Mouse (Mus musculus): ENCODE measurements at regions not wholly inside any gene's neighbourhood (a gene's known extent, or its start where the extent isn't known, plus 50 kb on each side); places are given as distances from the start of the nearest gene placed in this dataset.

DNA sequence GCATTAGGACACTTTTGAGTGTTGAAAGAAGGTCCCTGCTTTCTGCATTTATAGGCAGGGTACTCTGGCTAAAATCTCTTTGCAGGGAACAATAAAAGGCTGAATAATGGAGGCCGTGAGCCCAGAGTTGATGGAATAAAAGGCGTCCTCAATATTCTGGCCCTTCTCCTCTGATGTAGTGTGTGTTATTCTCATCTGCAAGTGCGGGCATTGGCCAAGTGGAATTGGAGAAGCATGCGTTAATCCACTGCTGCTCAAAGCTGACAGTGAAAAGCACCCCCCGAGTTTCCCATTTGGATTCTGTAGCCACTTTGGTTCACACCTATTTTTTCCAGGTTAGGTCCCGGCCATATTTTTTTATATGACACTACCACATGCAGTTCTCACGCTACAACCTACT is 168.7 kb upstream of the Tbx18 start:
- no peak overlapping the region for H3K4me3 ChIP-seq (ENCODE audit: low read depth, low read length)
- H3K27me3 ChIP-seq (ENCODE audit: control insufficient read depth, insufficient read depth, low read length): no peaks in the 10 kb centered on the region
- H3K4me1 ChIP-seq (ENCODE audit: control insufficient read depth, insufficient read depth, low read length): no peaks in the 10 kb centered on the region
- H3K4me2 ChIP-seq (ENCODE audit: low read depth): no peak overlapping the region
- no peak overlapping the region for H3K27ac ChIP-seq (ENCODE audit: low read depth, low read length)
- no peak overlapping the region for H3K9ac ChIP-seq (ENCODE audit: low read length)
- WGBS: 73% methylated on average over 7 of the region's 7 CpGs
- ATAC-seq (ENCODE audit: insufficient read depth, low FRiP score, low TSS enrichment) (no peak), DNase-seq (ENCODE audit: low spot score) (no peak)
- no peaks in the 10 kb centered on the region for H3K9me3 ChIP-seq (ENCODE audit: control insufficient read depth, low read length)
- H3K36me3 ChIP-seq (ENCODE audit: control insufficient read depth, insufficient read depth, low read length): no peaks in the 10 kb centered on the region

DNA sequence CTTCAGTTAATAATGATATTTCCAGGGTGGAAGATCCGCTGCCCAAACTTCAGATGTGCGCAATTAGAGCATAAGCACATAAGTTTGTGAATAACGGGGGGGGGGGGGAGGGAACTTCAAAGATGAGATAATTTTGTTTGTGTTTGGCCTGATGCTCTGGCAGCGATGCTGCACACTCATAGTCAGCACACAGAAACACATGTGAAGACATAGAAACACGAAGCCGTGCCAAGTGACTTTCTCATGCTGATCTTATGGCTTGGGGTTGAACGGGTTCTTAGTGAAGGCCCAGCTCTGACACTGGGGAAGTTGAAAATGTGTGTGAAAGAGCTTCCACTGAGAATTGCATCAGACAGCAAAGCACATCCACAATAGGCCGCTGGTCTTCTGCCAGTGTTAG is 190.2 kb upstream of the Tbx18 start:
- H3K9ac ChIP-seq (ENCODE audit: low read length): no peak overlapping the region
- no peak overlapping the region for H3K4me2 ChIP-seq (ENCODE audit: low read depth)
- ATAC-seq (ENCODE audit: insufficient read depth, low FRiP score, low TSS enrichment) (no peak), DNase-seq (ENCODE audit: low spot score) (no peak)
- H3K4me3 ChIP-seq (ENCODE audit: low read depth, low read length): no peak overlapping the region
- WGBS: 93% methylated on average over 8 of the region's 8 CpGs
- H3K4me1 ChIP-seq (ENCODE audit: control insufficient read depth, insufficient read depth, low read length): no peaks in the 10 kb centered on the region
- H3K27ac ChIP-seq (ENCODE audit: low read depth, low read length): no peak overlapping the region
- H3K36me3 ChIP-seq (ENCODE audit: control insufficient read depth, insufficient read depth, low read length): no peaks in the 10 kb centered on the region
- no peaks in the 10 kb centered on the region for H3K27me3 ChIP-seq (ENCODE audit: control insufficient read depth, insufficient read depth, low read length)
- H3K9me3 ChIP-seq (ENCODE audit: control insufficient read depth, low read length): no peaks in the 10 kb centered on the region

DNA sequence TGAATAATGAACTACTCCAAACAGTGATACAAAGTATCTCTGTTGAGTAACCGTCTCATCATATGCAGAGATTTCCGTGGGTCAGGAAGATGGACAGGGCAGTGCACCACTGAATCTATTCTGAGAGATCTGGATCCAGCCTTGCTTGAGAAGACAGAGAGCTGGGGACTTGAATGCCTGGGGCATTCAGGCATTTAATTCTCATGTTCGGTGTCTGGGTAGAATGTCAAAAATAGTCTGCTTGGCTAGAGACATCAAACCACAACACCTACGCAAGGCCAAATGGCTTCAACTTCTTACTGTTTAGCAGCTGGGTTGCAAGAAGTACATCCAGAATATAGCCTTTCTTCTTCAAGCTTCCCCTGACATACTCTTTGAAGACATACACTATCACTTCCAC is 194.1 kb upstream of the Tbx18 start:
- Histone ChIP-seq H3K4me2 (ENCODE audit: low read depth) (no peak overlapping the region), H3K27me3 (ENCODE audit: control insufficient read depth, insufficient read depth, low read length) (no peaks in the 10 kb centered on the region), H3K27ac (ENCODE audit: low read depth, low read length) (no peak overlapping the region), H3K9ac (ENCODE audit: low read length) (no peak overlapping the region), H3K4me1 (ENCODE audit: control insufficient read depth, insufficient read depth, low read length) (no peaks in the 10 kb centered on the region), H3K4me3 (ENCODE audit: low read depth, low read length) (no peak overlapping the region), H3K9me3 (ENCODE audit: control insufficient read depth, low read length) (no peaks in the 10 kb centered on the region), H3K36me3 (ENCODE audit: control insufficient read depth, insufficient read depth, low read length) (no peaks in the 10 kb centered on the region)
- WGBS: 88% methylated on average over 4 of the region's 4 CpGs
- ATAC-seq (ENCODE audit: insufficient read depth, low FRiP score, low TSS enrichment): no peak
- no peak for DNase-seq (ENCODE audit: low spot score)

DNA sequence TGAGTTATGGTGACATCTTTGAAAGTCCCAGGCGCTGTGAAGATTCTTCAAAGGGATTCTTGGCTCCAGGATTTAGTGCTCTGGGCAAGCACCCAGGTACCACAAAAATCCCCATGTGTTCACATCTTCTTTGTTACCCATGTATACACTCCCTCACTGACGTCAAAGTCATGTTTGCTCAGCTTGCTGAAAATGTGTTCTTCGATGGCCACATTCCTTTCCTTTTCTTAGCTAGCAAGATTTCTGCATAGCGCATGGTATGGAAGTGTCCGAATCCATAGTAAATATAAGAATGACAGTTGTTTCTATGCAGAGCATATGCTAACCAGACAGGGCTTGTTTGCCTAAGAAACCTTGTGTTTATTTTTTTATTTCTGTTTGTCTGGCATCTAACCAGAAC is 202.2 kb upstream of the Tbx18 start:
- Histone ChIP-seq H3K27me3 (ENCODE audit: control insufficient read depth, insufficient read depth, low read length) (no peaks in the 10 kb centered on the region), H3K36me3 (ENCODE audit: control insufficient read depth, insufficient read depth, low read length) (no peaks in the 10 kb centered on the region), H3K4me2 (ENCODE audit: low read depth) (no peak overlapping the region), H3K9ac (ENCODE audit: low read length) (no peak overlapping the region), H3K4me3 (ENCODE audit: low read depth, low read length) (no peak overlapping the region), H3K9me3 (ENCODE audit: control insufficient read depth, low read length) (no peaks in the 10 kb centered on the region), H3K27ac (ENCODE audit: low read depth, low read length) (no peak overlapping the region), H3K4me1 (ENCODE audit: control insufficient read depth, insufficient read depth, low read length) (no peaks in the 10 kb centered on the region)
- WGBS: 79% methylated on average over 5 of the region's 5 CpGs
- ATAC-seq (ENCODE audit: insufficient read depth, low FRiP score, low TSS enrichment): no peak
- no peak for DNase-seq (ENCODE audit: low spot score)

DNA sequence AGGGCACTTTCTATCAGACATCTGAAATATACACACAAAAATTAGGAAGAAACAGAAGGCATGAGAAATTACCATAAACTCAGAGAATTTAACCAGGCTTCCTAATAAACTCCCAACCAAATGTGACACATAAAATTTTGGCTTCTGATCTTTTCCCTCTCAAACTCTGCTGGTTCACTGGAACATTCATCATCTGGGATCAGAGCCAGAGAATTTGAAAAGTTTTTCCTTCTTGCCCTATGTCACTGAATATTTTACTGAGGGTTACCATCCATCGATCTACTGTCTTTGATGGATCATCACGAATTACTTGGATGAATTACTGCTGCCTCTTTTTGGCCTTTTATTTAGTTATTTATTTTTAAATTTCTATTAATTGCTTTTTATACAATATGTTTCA is 221.4 kb upstream of the Tbx18 start:
- 89% methylated on average over 2 of the region's 2 CpGs for WGBS

DNA sequence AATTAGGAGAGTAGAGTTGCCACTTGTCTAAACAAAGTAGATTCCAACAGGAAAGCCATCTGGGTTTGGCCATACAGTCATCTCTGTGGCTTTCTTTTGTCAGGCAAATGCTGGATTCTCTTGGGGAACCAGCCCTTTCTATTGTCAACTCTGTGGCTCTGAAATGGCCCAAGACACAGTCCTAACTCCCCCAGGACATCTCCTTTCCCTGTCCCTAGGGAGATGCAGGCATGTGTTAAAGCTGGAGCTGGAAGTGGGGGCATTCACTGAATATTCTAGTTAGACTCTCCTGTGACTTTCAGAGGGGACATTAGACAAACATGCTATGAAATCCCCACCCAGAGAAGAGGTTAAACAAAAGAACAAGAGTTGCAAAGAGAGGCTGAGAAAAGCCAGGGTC is 223.9 kb upstream of the Tbx18 start:
- no peak for DNase-seq (ENCODE audit: low spot score)
- Histone ChIP-seq H3K4me3 (ENCODE audit: low read depth, low read length) (no peak overlapping the region), H3K4me2 (ENCODE audit: low read depth) (no peak overlapping the region), H3K9me3 (ENCODE audit: control insufficient read depth, low read length) (no peaks in the 10 kb centered on the region), H3K4me1 (ENCODE audit: control insufficient read depth, insufficient read depth, low read length) (no peaks in the 10 kb centered on the region), H3K27ac (ENCODE audit: low read depth, low read length) (no peak overlapping the region), H3K9ac (ENCODE audit: low read length) (no peak overlapping the region), H3K36me3 (ENCODE audit: control insufficient read depth, insufficient read depth, low read length) (no peaks in the 10 kb centered on the region), H3K27me3 (ENCODE audit: control insufficient read depth, insufficient read depth, low read length) (no peaks in the 10 kb centered on the region)
- no peak for ATAC-seq (ENCODE audit: insufficient read depth, low FRiP score, low TSS enrichment)

More for the DNA sequence above, 221.4 kb upstream of the Tbx18 start:
- H3K27ac ChIP-seq (ENCODE audit: low read depth, low read length): no peak overlapping the region
- no peaks in the 10 kb centered on the region for H3K27me3 ChIP-seq (ENCODE audit: control insufficient read depth, insufficient read depth, low read length)
- H3K4me3 ChIP-seq (ENCODE audit: low read depth, low read length): no peak overlapping the region
- H3K36me3 ChIP-seq (ENCODE audit: control insufficient read depth, insufficient read depth, low read length): no peaks in the 10 kb centered on the region
- H3K9ac ChIP-seq (ENCODE audit: low read length): no peak overlapping the region
- DNase-seq (ENCODE audit: low spot score) (no peak), ATAC-seq (ENCODE audit: insufficient read depth, low FRiP score, low TSS enrichment) (no peak)
- no peak overlapping the region for H3K4me2 ChIP-seq (ENCODE audit: low read depth)
- no peaks in the 10 kb centered on the region for H3K4me1 ChIP-seq (ENCODE audit: control insufficient read depth, insufficient read depth, low read length)
- no peaks in the 10 kb centered on the region for H3K9me3 ChIP-seq (ENCODE audit: control insufficient read depth, low read length)

DNA sequence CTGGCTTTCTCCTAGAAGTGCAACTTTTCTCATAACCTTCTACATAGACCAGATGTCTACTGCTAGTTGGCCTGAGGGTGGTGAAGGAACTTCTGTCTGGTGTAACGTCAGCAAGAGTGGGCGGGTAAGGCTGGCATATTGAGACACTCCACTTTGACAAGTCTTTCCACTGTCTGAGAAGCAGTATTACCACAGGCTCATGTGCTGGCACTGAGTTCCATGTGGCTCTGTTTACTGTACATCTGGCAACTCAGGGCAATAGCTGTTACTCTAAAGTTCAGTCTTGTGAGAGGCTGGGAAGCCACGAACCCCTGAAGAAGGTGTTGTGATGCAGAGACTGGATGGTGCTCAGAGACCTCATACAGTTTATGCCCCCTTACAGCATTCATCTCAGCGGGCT is 230.7 kb upstream of the Tbx18 start:
- DNase-seq (ENCODE audit: low spot score) (no peak), ATAC-seq (ENCODE audit: insufficient read depth, low FRiP score, low TSS enrichment) (no peak)
- Histone ChIP-seq H3K27me3 (ENCODE audit: control insufficient read depth, insufficient read depth, low read length) (no peaks in the 10 kb centered on the region), H3K4me1 (ENCODE audit: control insufficient read depth, insufficient read depth, low read length) (no peaks in the 10 kb centered on the region), H3K4me3 (ENCODE audit: low read depth, low read length) (no peak overlapping the region), H3K4me2 (ENCODE audit: low read depth) (no peak overlapping the region), H3K36me3 (ENCODE audit: control insufficient read depth, insufficient read depth, low read length) (no peaks in the 10 kb centered on the region), H3K27ac (ENCODE audit: low read depth, low read length) (no peak overlapping the region), H3K9ac (ENCODE audit: low read length) (no peak overlapping the region), H3K9me3 (ENCODE audit: control insufficient read depth, low read length) (no peaks in the 10 kb centered on the region)
- WGBS: 89% methylated on average over 4 of the region's 4 CpGs

DNA sequence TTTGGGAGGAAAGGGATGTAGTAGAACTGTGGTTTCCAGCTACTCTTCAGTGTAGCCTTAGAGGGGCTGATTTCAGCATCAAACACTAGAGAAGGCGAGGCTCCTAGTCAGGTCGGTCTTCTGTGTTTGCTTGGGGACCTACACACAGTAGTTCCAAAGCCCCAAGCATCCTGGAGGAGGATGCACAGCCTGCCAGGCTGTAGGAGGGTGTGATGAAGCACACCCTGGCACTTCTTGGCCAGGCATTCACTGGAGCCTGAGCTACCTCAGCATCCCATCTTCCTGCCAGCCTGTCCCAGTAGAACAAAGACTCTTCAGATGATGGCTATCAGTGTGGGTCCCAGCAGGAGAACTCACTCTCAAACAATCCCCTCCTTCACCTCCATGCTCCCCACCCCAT is 233.4 kb upstream of the Tbx18 start:
- Histone ChIP-seq H3K9me3 (ENCODE audit: control insufficient read depth, low read length) (no peaks in the 10 kb centered on the region), H3K27ac (ENCODE audit: low read depth, low read length) (no peak overlapping the region), H3K36me3 (ENCODE audit: control insufficient read depth, insufficient read depth, low read length) (no peaks in the 10 kb centered on the region), H3K9ac (ENCODE audit: low read length) (no peak overlapping the region), H3K4me3 (ENCODE audit: low read depth, low read length) (no peak overlapping the region), H3K4me2 (ENCODE audit: low read depth) (no peak overlapping the region), H3K27me3 (ENCODE audit: control insufficient read depth, insufficient read depth, low read length) (no peaks in the 10 kb centered on the region), H3K4me1 (ENCODE audit: control insufficient read depth, insufficient read depth, low read length) (no peaks in the 10 kb centered on the region)
- no peak for DNase-seq (ENCODE audit: low spot score)
- ATAC-seq (ENCODE audit: insufficient read depth, low FRiP score, low TSS enrichment): no peak
- 78% methylated on average over 2 of the region's 2 CpGs for WGBS

DNA sequence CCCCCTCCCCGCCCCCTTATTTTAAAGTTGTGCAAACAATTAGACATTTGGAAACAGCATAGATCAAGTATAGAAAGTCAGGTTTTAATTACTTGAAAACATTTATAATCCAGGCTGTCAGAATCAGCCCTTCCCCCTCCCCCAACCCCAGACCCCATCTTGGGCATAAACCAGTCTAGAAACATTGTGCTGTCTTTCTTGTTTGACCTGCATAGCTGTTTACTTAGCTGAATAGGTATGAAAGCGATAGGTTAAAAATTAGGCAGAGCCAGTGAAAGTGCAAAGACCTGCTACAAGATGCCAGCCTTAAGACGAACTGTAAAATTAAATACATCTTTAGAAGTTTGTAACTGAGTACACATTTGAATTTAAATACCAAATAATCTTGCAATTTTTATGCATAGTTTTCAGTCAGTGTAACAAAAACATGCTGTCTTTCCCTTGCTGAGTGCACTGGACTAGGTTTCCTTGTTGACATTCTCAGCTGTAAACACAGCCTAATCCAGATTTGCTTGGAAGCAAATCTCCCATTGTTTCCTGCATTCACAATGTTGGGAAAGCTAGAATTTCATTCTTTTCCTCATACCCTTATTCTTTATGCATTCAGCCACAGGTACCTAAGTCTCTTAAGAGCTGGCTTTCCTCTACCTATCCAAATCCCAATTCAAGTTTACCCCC is 234.2 kb upstream of the Tbx18 start:
- WGBS: 78% methylated on average over 3 of the region's 3 CpGs
- Histone ChIP-seq H3K27me3 (ENCODE audit: control insufficient read depth, insufficient read depth, low read length) (no peaks in the 10 kb centered on the region), H3K9ac (ENCODE audit: low read length) (no peak overlapping the region), H3K9me3 (ENCODE audit: control insufficient read depth, low read length) (no peaks in the 10 kb centered on the region), H3K4me3 (ENCODE audit: low read depth, low read length) (no peak overlapping the region), H3K27ac (ENCODE audit: low read depth, low read length) (no peak overlapping the region), H3K4me1 (ENCODE audit: control insufficient read depth, insufficient read depth, low read length) (no peaks in the 10 kb centered on the region), H3K36me3 (ENCODE audit: control insufficient read depth, insufficient read depth, low read length) (no peaks in the 10 kb centered on the region), H3K4me2 (ENCODE audit: low read depth) (no peak overlapping the region)
- no peak for DNase-seq (ENCODE audit: low spot score)
- no peak for ATAC-seq (ENCODE audit: insufficient read depth, low FRiP score, low TSS enrichment)

All from neural tube, embryonic 11.5 days (tissue).